Mouse (Mus musculus) hindbrain, postnatal 0 days (tissue): ENCODE results near the gene B4galt1. TPM values are rescaled to one million over a fixed set of nuclear protein-coding genes. Genes with fewer than 3 reads are reported as not detected.

Source experiments
- ATAC-seq: fragments of 200-750 bp; cut with Nextera tagmentation; 2 replicates; pipeline ENCODE4 v1.8.0; 2017; ENCODE audit warnings: mild to moderate bottlenecking, moderate TSS enrichment, moderate library complexity
- DNase-seq: peaks from one replicate; pipeline ENCODE4 v3.0.0-alpha.2; 2015; ENCODE audit warnings: low spot score
- H3K27ac ChIP-seq: fragments of 300-500 bp; sonication (generic); 2 replicates; pipeline ENCODE4 v1.5.1; 2014; ENCODE audit warnings: mild to moderate bottlenecking
- H3K27me3 ChIP-seq: fragments of 300-500 bp; sonication (generic); 2 replicates; pipeline ENCODE4 v1.6.1; 2014; ENCODE audit warnings: low read length, mixed read lengths; ENCODE audit not compliant: insufficient read depth
- H3K36me3 ChIP-seq: fragments of 300-500 bp; sonication (generic); 2 replicates; pipeline ENCODE4 v1.6.1; 2014; ENCODE audit warnings: low read length, mixed read lengths; ENCODE audit not compliant: insufficient read depth
- H3K4me1 ChIP-seq: fragments of 300-500 bp; sonication (generic); 2 replicates; pipeline ENCODE4 v1.6.1; 2014; ENCODE audit warnings: antibody characterized with exemption, low read length, mixed read lengths; ENCODE audit not compliant: insufficient read depth
- H3K4me2 ChIP-seq: fragments of 300-500 bp; sonication (generic); 2 replicates; pipeline ENCODE4 v1.6.1; 2014; ENCODE audit warnings: low read depth, mild to moderate bottlenecking, low read length, moderate library complexity, mixed read lengths
- H3K4me3 ChIP-seq: fragments of 300-500 bp; sonication (generic); 2 replicates; pipeline ENCODE4 v1.5.1; 2014; ENCODE audit warnings: low read length
- H3K9ac ChIP-seq: fragments of 300-500 bp; sonication (generic); replicated peaks from 2 replicates; pipeline ENCODE4 v1.6.1; 2014; ENCODE audit warnings: mild to moderate bottlenecking, low read length, moderate library complexity, mixed read lengths
- H3K9me3 ChIP-seq: fragments of 300-500 bp; sonication (generic); 2 replicates; pipeline ENCODE4 v1.6.1; 2016; ENCODE audit warnings: low read length, mixed read lengths
- CTCF ChIP-seq: IDR thresholded peaks from 2 replicates; pipeline ENCODE4 v1.5.1; 2016; ENCODE audit warnings: antibody characterized with exemption, control low read depth, low read depth
- WGBS: fragments of 180-500 bp; shearing (Covaris S2); extraction: QIAGEN DNeasy Blood & Tissue Kit; methylation state at CpG from one replicate; pipeline ENCODE4 v1.1.7; 2014; 5-methylcytosine and 5-hydroxymethylcytosine counted together
- polyA plus RNA-seq: library from polyadenylated mRNA; unstranded; fragments of >200 nt; fragmentation: Nextera tagmentation; extraction: Ambion mirVana; gene quantifications from 2 replicates; pipeline ENCODE4 v1.2.1, GENCODE M21; 2015
- total RNA-seq: library from RNA; depleted of rRNA; stranded (reverse); fragments of >200 nt; gene quantifications from 2 replicates; pipeline ENCODE4 v1.2.3, GENCODE M21; 2014

Gene B4galt1
- total and polyA plus RNA-seq, 2 experiments from 2014 or later: 7.6 to 14.5 TPM

- H3K4me3 ChIP-seq: no peak overlapping the region
- H3K4me2 ChIP-seq: no peak overlapping the region
- no peak overlapping the region for H3K9ac ChIP-seq
- no peaks in the 10 kb centered on the region for H3K27me3 ChIP-seq
- no peak for TF ChIP-seq CTCF
- ATAC-seq (no peak), DNase-seq (no peak)
- no peak overlapping the region for H3K27ac ChIP-seq
- WGBS: 90% methylated on average over 4 of the region's 4 CpGs
- no peaks in the 10 kb centered on the region for H3K9me3 ChIP-seq
- H3K36me3 ChIP-seq: no peaks in the 10 kb centered on the region
- H3K4me1 ChIP-seq: no peaks in the 10 kb centered on the region
These were observed 33.8 kb downstream of the B4galt1 start for GRCm38 (mm10) chr4:40820024-40820423.

DNA sequence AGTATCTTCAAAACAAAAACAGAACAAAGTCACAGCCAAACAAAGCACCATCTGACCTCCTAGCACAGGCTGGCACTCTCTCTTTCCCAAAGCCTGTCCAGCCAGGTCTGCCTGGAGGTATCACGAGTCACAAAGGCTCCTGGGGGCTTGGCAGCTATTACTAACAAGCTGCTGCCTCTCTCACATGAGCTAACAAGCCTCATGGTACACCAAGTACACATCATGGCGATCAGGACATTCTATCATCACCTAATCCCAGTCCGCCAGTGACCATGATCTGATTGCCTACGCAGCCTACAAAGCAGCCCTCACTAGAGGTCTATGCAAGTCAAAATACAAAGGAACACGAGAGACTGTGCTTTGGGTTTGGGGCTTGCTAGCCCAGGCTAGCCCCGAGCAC is 34.7 kb downstream of the B4galt1 start:
- no peak overlapping the region for H3K9ac ChIP-seq
- no peaks in the 10 kb centered on the region for H3K27me3 ChIP-seq
- no peaks in the 10 kb centered on the region for H3K36me3 ChIP-seq
- no peak overlapping the region for H3K4me3 ChIP-seq
- no peaks in the 10 kb centered on the region for H3K9me3 ChIP-seq
- DNase-seq: no peak
- no peak overlapping the region for H3K4me2 ChIP-seq
- no peaks in the 10 kb centered on the region for H3K4me1 ChIP-seq
- no peak for ATAC-seq
- TF ChIP-seq CTCF: no peak
- H3K27ac ChIP-seq: no peak overlapping the region
- WGBS: 96% methylated on average over 6 of the region's 6 CpGs

- no peak for TF ChIP-seq CTCF
- WGBS: 91% methylated on average over 6 of the region's 6 CpGs
- Histone ChIP-seq H3K4me1 (no peaks in the 10 kb centered on the region), H3K4me2 (no peak overlapping the region), H3K36me3 (no peaks in the 10 kb centered on the region), H3K9me3 (no peaks in the 10 kb centered on the region), H3K27me3 (no peaks in the 10 kb centered on the region), H3K27ac (no peak overlapping the region), H3K4me3 (no peak overlapping the region), H3K9ac (no peak overlapping the region)
- ATAC-seq: no peak
- DNase-seq: no peak
These were observed 35.4 kb downstream of the B4galt1 start for GRCm38 (mm10) chr4:40818421-40818820.

- H3K27me3 ChIP-seq: no peaks in the 10 kb centered on the region
- TF ChIP-seq CTCF: no peak
- no peak overlapping the region for H3K27ac ChIP-seq
- H3K9ac ChIP-seq: no peak overlapping the region
- DNase-seq: no peak
- no peak overlapping the region for H3K4me2 ChIP-seq
- no peaks in the 10 kb centered on the region for H3K36me3 ChIP-seq
- ATAC-seq: no peak
- WGBS: 88% methylated on average over 12 of the region's 12 CpGs
- H3K4me1 ChIP-seq: no peaks in the 10 kb centered on the region
- no peaks in the 10 kb centered on the region for H3K9me3 ChIP-seq
- H3K4me3 ChIP-seq: no peak overlapping the region
These were observed 35.9 kb downstream of the B4galt1 start for GRCm38 (mm10) chr4:40817936-40818335.

DNA sequence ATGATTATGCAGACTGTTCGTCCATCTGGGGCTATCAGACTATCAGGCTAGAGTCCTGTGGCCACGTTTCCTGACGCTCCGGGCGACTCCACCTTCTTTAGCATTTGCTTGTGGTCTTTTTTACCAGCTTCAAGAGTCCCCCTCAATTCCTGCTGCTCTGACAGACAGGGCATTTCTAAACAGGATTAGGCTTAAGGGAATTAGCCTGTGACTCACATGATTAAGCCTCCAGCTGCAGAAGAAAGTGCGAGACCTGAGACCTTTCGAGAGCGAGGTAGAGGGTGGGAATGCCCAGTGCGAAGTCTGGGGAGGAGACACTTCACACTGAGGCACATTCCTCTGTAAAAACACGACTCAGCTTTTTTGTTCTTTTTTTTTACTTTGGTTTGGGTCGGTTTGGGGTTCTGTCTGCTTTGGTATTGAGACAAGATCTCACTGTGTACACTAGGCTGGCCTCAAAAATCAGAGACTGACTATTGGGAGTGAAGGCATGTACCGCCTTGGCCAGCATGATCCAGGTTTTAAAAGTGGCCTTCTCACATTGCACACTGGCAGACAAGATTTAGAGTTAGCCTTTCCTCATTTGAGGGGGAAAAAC is 37.9 kb downstream of the B4galt1 start:
- WGBS: 51% methylated on average over 12 of the region's 12 CpGs
- no peaks in the 10 kb centered on the region for H3K36me3 ChIP-seq

DNA sequence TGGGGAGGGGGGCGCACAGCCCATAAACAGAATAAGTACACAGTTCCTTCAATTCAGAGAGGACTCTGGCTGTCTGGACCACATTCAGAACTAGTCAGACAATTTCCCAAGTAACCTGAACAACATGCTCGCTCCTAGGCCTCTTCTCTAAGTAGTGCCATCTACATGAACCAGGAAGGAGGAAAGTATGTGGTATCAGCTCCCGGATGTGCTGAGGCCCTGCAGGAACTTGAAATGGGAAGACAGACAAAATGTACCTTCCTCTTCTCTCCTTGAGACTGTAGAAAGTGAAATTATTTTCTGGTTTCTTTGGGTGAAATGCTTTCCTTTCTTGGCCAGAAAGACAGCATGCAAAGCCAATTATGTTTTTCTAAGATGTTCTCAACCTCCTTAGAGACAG is 38.7 kb downstream of the B4galt1 start:
- Histone ChIP-seq H3K4me2 (no peak overlapping the region), H3K9me3 (no peaks in the 10 kb centered on the region), H3K27me3 (no peaks in the 10 kb centered on the region), H3K27ac (no peak overlapping the region), H3K4me3 (no peak overlapping the region), H3K9ac (no peak overlapping the region), H3K4me1 (no peaks in the 10 kb centered on the region), H3K36me3 (no peaks in the 10 kb centered on the region)
- ATAC-seq: no peak
- no peak for DNase-seq
- 89% methylated on average over 3 of the region's 3 CpGs for WGBS
- TF ChIP-seq CTCF: no peak

More for the DNA sequence above, 37.9 kb downstream of the B4galt1 start:
- Histone ChIP-seq H3K4me1 (no peaks in the 10 kb centered on the region), H3K9me3 (no peaks in the 10 kb centered on the region), H3K4me2 (no peak overlapping the region), H3K27ac (no peak overlapping the region), H3K9ac (no peak overlapping the region), H3K4me3 (no peak overlapping the region), H3K27me3 (no peaks in the 10 kb centered on the region)
- ATAC-seq (no peak), DNase-seq (no peak)
- no peak for TF ChIP-seq CTCF

- 89% methylated on average over 6 of the region's 6 CpGs for WGBS
These were observed 39.4 kb downstream of the B4galt1 start for GRCm38 (mm10) chr4:40814359-40814758.

More at GRCm38 (mm10) chr4:40814359-40814758, 39.4 kb downstream of the B4galt1 start:
- no peaks in the 10 kb centered on the region for H3K9me3 ChIP-seq
- ATAC-seq (no peak), DNase-seq (no peak)
- H3K36me3 ChIP-seq: peaks cover 4% of the 10 kb centered on the region; the same call in 1 of the 2 replicates
- no peaks in the 10 kb centered on the region for H3K27me3 ChIP-seq
- no peaks in the 10 kb centered on the region for H3K4me1 ChIP-seq
- no peak for TF ChIP-seq CTCF
- H3K4me3 ChIP-seq: no peak overlapping the region
- H3K27ac ChIP-seq: no peak overlapping the region
- no peak overlapping the region for H3K9ac ChIP-seq
- H3K4me2 ChIP-seq: no peak overlapping the region
